Mouse (Mus musculus) brain, embryonic 14.5 days (tissue): ENCODE results near the gene AI661453.

ENCODE experiments used
- CTCF ChIP-seq: fragments of 200-500 bp; IDR thresholded peaks from 2 replicates; pipeline ENCODE4 v1.5.1; 2012; ENCODE audit warnings: inconsistent platforms, mild to moderate bottlenecking, moderate library complexity, borderline replicate concordance; ENCODE audit not compliant: insufficient read depth, insufficient read length; ENCODE audit errors: extremely low read depth
- POLR2A ChIP-seq: fragments of 200-500 bp; IDR thresholded peaks from 2 replicates; pipeline ENCODE4 v1.6.1; 2012; ENCODE audit warnings: mild to moderate bottlenecking, inconsistent platforms, borderline replicate concordance; ENCODE audit not compliant: poor library complexity, insufficient read depth, insufficient read length, severe bottlenecking; ENCODE audit errors: extremely low read depth

GRCm38 (mm10) chr17:47511111-47512020 lies 75.0 kb downstream of the AI661453 start:
- TF ChIP-seq CTCF (peak; percentile 87), POLR2A (no peak)
